Mouse (Mus musculus): ENCODE data around the gene Elp5. TPM values are rescaled to one million over a fixed set of nuclear protein-coding genes. Genes with fewer than 3 reads are reported as not detected.
A peak's percentile ranks its signal among the peaks of the same experiment; 100 is the strongest.

Elp5 gene
- polyA plus RNA-seq, 1 experiment, result 11.0 TPM

DNA sequence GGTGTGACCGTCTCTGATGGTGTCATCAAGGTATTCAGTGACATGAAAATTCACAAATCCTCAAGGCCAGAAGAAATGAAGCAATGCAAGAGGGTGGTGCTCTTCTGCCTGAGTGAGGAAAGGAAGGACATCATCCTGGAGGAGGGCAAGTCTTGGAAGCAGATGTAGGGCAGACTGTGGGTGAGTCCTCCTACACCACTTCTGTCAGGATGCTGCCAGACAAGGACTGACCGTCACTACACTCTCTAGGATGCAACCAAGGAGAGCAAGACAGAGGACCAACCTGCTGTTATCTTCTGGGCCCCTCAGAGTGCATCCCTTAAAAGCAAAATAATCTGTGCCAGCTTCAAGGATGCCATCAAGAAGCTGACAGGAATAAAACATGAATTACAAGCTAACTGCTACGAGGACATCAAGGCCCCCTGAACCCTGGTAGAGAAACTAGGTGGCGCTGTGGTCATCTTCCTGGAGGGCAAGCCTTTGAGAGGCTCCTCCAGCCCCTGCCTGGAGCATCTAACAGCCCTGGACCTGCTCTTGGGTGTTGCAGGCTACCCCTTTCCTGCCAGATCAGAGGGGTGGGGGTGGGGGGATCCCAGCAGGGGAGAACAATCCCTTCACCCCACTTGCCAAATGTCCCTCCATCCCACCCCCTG, 31.4 kb downstream of the Elp5 start:
- TF ChIP-seq FLI1 (IDR thresholded peaks at IDR 0.05; ENCODE audit: low read length), result no peak
- no peak for TF ChIP-seq GATA1 (IDR thresholded peaks at IDR 0.05; ENCODE audit: borderline replicate concordance, low read length)
- Histone ChIP-seq H3K9me3 (no peaks in the 10 kb centered on the region), H3K4me1 (peaks cover 34% of the 10 kb centered on the region), H3K27me3 (replicated peaks) (peaks cover 69% of the 10 kb centered on the region), H3K4me3 (replicated peaks) (no peak overlapping the region), H3K36me3 (replicated peaks; ENCODE audit: low read length) (no peaks in the 10 kb centered on the region)

DNA sequence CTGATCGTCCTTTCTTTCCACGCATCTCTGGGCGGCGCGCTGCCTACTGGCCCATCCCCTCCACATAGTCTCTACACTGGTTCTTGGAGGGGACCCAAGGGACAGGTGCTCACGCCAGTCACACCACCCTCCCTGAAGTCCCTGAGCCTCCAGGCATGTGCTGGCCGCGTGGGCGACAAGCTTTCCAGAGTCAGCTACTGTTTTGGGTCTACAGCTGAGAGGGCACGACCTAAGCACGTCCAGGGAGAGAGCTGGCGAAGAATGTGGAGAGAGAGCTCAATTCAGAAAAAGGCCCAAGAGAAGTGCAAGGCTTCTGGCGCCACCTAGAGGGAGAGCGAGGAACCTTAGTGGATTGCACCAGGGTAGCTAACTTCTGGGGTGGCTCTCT, 33.6 kb downstream of the Elp5 start:
- peaks cover 81% of the 10 kb centered on the region for H3K27me3 ChIP-seq (replicated peaks)
- H3K36me3 ChIP-seq (replicated peaks; ENCODE audit: low read length), result no peaks in the 10 kb centered on the region
- no peaks in the 10 kb centered on the region for H3K9me3 ChIP-seq
- peaks cover 34% of the 10 kb centered on the region for H3K4me1 ChIP-seq
- TF ChIP-seq FLI1 (IDR thresholded peaks at IDR 0.05; ENCODE audit: low read length) (no peak), GATA1 (IDR thresholded peaks at IDR 0.05; ENCODE audit: borderline replicate concordance, low read length) (no peak)
- peak overlapping the region; percentile 90 for H3K4me3 ChIP-seq (replicated peaks)

GRCm38 (mm10) chr11:69948066-69948762, 34.1 kb downstream of the Elp5 start, which contains the start of gene Slc2a4:
Slc2a4 (minus strand) TSS chr11:69948188.
- TF ChIP-seq GATA1 (IDR thresholded peaks at IDR 0.05; ENCODE audit: borderline replicate concordance, low read length) (no peak), FLI1 (IDR thresholded peaks at IDR 0.05; ENCODE audit: low read length) (no peak)
- Histone ChIP-seq H3K9me3 (no peaks in the 10 kb centered on the region), H3K4me3 (replicated peaks) (peak within 1 kb of the TSS; percentile 90), H3K27me3 (replicated peaks) (peaks cover 82% of the 10 kb centered on the region), H3K4me1 (peaks cover 30% of the 10 kb centered on the region), H3K36me3 (replicated peaks; ENCODE audit: low read length) (no peaks in the 10 kb centered on the region)

GRCm38 (mm10) chr11:69947337-69948065, 34.8 kb downstream of the Elp5 start:
- Histone ChIP-seq H3K9me3 (no peaks in the 10 kb centered on the region), H3K27me3 (replicated peaks) (peaks cover 82% of the 10 kb centered on the region), H3K36me3 (replicated peaks; ENCODE audit: low read length) (no peaks in the 10 kb centered on the region), H3K4me3 (replicated peaks) (peak overlapping the region; percentile 90), H3K4me1 (peaks cover 29% of the 10 kb centered on the region)
- TF ChIP-seq FLI1 (IDR thresholded peaks at IDR 0.05; ENCODE audit: low read length) (no peak), GATA1 (IDR thresholded peaks at IDR 0.05; ENCODE audit: borderline replicate concordance, low read length) (no peak)

DNA sequence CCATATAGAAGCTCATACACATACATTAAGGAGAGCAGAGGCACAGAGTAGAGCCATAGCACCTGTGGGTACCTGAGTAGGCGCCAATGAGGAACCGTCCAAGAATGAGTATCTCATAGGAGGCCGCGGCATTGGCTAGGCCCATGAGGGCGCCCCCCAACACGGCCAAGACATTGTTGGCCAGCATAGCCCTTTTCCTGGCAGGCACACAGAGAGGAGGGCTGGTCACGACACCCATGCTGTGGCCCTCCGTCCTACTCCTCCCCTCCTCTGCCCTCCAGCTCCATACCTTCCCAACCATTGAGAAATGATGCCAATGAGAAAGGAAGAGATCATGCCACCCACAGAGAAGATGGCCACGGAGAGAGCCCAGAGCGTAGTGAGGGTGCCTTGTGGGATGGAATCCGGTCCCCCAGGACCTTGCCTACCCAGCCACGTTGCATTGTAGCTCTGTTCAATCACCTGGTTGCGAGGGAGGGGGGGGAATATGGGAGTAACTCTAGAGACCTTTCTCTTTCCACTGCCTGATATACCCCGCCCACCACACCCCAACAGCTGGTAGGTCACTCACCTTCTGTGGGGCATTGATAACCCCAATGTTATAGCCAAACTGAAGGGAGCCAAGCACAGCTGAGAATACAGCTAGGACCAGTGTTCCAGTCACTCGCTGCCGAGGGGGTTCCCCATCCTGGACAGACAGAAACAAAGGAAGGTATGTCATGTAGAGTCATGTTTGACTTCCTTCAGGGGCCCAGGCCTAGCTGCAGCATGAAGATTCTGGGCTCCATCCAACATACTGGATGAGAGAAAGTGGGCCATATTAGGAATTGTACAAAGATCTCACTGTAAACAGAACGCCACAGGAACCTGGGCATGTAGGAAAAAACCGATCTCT, 36.1 kb downstream of the Elp5 start:
- H3K27me3 ChIP-seq (replicated peaks), result peaks cover 86% of the 10 kb centered on the region
- no peaks in the 10 kb centered on the region for H3K9me3 ChIP-seq
- no peak for TF ChIP-seq FLI1 (IDR thresholded peaks at IDR 0.05; ENCODE audit: low read length)
- no peak for TF ChIP-seq GATA1 (IDR thresholded peaks at IDR 0.05; ENCODE audit: borderline replicate concordance, low read length)
- no peak overlapping the region for H3K4me3 ChIP-seq (replicated peaks)
- H3K4me1 ChIP-seq, result peaks cover 24% of the 10 kb centered on the region
- H3K36me3 ChIP-seq (replicated peaks; ENCODE audit: low read length), result no peaks in the 10 kb centered on the region

DNA sequence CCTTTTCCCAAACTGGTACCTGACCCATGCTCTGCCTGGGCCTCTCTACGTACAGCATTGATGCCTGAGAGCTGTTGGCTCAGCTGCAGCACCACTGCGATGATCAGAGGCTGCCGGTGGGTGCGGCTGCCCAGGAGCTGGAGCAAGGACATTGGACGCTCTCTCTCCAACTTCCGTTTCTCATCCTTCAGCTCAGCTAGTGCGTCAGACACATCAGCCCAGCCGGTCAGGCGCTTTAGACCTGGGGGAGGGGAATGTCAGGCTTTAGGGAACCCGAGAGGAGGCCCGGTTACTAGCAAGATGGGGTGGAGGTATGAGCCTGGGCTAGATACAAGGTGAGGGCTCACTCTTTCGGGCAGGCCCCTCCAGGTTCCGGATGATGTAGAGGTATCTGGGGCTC, 37.1 kb downstream of the Elp5 start:
- TF ChIP-seq GATA1 (IDR thresholded peaks at IDR 0.05; ENCODE audit: borderline replicate concordance, low read length) (no peak), FLI1 (IDR thresholded peaks at IDR 0.05; ENCODE audit: low read length) (no peak)
- Histone ChIP-seq H3K9me3 (no peaks in the 10 kb centered on the region), H3K4me3 (replicated peaks) (no peak overlapping the region), H3K4me1 (peaks cover 19% of the 10 kb centered on the region), H3K36me3 (replicated peaks; ENCODE audit: low read length) (no peaks in the 10 kb centered on the region), H3K27me3 (replicated peaks) (peaks cover 87% of the 10 kb centered on the region)

DNA sequence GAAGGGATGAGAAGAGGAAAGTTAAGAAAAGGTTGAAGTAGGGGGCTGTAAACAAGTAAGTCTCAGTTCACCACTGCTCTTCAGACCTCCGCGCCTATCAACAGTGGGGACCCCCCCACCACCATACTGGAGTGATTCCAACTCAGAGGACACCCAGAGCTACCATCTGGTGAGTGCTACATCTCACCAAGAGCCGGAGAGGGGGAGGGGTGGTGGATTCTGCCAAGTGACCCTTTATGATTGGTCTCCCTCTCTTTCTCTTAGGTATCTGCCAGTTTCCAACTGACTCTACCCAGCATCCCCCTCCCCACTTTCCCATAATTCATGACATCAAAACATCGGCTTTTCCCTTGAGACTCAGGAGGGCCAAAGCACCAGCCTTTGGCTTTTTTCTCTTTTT, 41.4 kb downstream of the Elp5 start:
- Histone ChIP-seq H3K4me1 (peaks cover 11% of the 10 kb centered on the region), H3K36me3 (replicated peaks; ENCODE audit: low read length) (no peaks in the 10 kb centered on the region), H3K9me3 (no peaks in the 10 kb centered on the region), H3K27me3 (replicated peaks) (peaks cover 94% of the 10 kb centered on the region), H3K4me3 (replicated peaks) (no peak overlapping the region)
- TF ChIP-seq FLI1 (IDR thresholded peaks at IDR 0.05; ENCODE audit: low read length) (no peak), GATA1 (IDR thresholded peaks at IDR 0.05; ENCODE audit: borderline replicate concordance, low read length) (no peak)

DNA sequence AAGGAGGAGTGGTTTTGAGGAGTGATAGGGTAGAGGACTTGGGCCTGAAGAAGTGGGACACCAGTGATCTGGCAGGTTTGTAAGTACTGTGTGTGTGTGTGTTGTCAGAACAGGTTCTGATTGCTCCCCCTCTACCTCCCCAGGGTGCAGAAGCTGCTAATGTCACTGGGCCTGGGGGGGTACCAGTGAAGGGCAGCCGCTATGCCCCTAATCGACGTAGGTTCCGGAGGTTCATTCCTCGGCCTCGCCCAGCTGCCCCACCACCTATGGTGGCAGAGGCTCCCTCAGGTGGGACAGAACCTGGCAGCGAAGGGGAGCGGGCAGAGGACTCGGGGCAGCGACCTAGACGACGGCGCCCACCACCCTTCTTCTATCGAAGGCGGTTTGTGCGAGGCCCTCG, 42.6 kb downstream of the Elp5 start:
- Histone ChIP-seq H3K4me3 (replicated peaks) (no peak overlapping the region), H3K27me3 (replicated peaks) (peaks cover 94% of the 10 kb centered on the region), H3K36me3 (replicated peaks; ENCODE audit: low read length) (no peaks in the 10 kb centered on the region), H3K4me1 (peaks cover 23% of the 10 kb centered on the region), H3K9me3 (no peaks in the 10 kb centered on the region)
- TF ChIP-seq GATA1 (IDR thresholded peaks at IDR 0.05; ENCODE audit: borderline replicate concordance, low read length), result no peak
- TF ChIP-seq FLI1 (IDR thresholded peaks at IDR 0.05; ENCODE audit: low read length), result no peak

- Histone ChIP-seq H3K4me3 (replicated peaks) (no peak overlapping the region), H3K27me3 (replicated peaks) (peaks cover 94% of the 10 kb centered on the region), H3K9me3 (no peaks in the 10 kb centered on the region), H3K36me3 (replicated peaks; ENCODE audit: low read length) (no peaks in the 10 kb centered on the region), H3K4me1 (peaks cover 29% of the 10 kb centered on the region)
- no peak for TF ChIP-seq FLI1 (IDR thresholded peaks at IDR 0.05; ENCODE audit: low read length)
- TF ChIP-seq GATA1 (IDR thresholded peaks at IDR 0.05; ENCODE audit: borderline replicate concordance, low read length), result no peak
These were observed 43.1 kb downstream of the Elp5 start for GRCm38 (mm10) chr11:69939181-69939580.
